Mouse (Mus musculus): ENCODE data around the gene Krtap8-1. TPM values are rescaled to one million over a fixed set of nuclear protein-coding genes. Genes with fewer than 3 reads are reported as not detected.

The Krtap8-1 gene
- polyA plus RNA-seq, 1 experiment, result not detected

Other genes starting within 250 kb of the Krtap8-1 start
- not detected in 2 replicates for gene Krtap21-1, start 84.1 kb downstream of the Krtap8-1 start, polyA plus RNA-seq (2012; rRNA removed)
- not detected in 2 replicates for gene Krtap6-2, start 67.8 kb downstream of the Krtap8-1 start, polyA plus RNA-seq (2012; rRNA removed)
- gene Krtap7-1, start 20.4 kb upstream of the Krtap8-1 start, polyA plus RNA-seq (2012; rRNA removed), result not detected in 2 replicates
- gene Krtap11-1, start 83.2 kb upstream of the Krtap8-1 start, polyA plus RNA-seq (2012; rRNA removed), result not detected in 2 replicates

All from large intestine, adult 2 months (tissue).